10 mouse cellular contexts compared by ENCODE assay signal in the genomic region with DNA sequence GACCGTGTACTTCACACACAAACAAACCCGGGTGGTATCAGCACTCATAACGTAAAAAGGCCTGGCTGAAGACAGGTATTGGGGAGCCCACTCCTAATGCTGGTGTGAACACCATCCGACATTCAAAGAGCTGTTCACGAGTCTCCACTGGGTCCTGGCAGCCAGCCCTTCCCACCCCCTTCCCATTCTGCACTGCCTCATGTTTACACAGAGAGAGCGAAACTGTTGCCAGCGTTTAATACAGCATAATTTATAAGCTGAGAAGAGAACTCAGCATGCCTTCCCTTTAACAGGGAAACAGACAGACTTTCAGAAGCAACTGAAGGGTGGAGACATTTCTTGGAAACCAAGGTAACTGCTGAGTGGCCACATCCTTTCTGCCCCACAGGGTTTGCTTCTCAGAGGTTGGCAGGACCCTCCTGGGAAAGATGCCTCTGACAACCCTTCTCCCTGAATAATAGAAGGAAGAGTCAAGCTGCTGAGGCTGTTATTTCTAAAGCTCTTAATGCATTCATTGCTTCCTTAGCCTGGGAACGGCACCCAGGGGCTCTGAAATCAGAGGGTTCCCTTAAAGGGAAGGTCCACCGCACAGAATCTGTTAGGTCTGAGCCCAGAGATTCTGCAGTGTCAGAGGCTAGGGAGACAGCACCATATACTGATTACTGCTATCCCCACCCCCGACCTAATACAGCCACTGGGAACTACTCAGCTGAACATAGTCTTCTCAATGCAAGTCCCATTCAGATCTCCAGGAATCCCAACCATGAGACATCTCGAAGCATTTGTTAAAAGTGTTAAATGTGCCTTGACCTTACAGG.
DNase-seq lines count a peak whose midpoint lies in the region; ATAC-seq lines count a peak whose summit lies in the region.
"Had no signal": no experiment of that assay in that cellular context is flagged by ENCODE, and none has a peak within 500 bp of the region (broad histone marks: within the 10 kb centered on the region; RNA-seq: fewer than 3 reads in every experiment).

No protein-coding gene starts in this region.

- peak; percentile 92 for ATAC-seq in lung, embryonic 16.5 days (ENCODE audit: low read depth)
- ATAC-seq in stomach, embryonic 16.5 days (ENCODE audit: insufficient read depth, low FRiP score), result peak; percentile 66; the same call in 1 of the 2 replicates

- no peak overlapping the region for H3K4me3 ChIP-seq in lung, embryonic 16.5 days (ENCODE audit: low read length)
- no peak overlapping the region for H3K4me3 ChIP-seq in stomach, embryonic 16.5 days (replicated peaks; ENCODE audit: low read length)
- H3K4me3 ChIP-seq: embryonic facial prominence, embryonic 12.5 days had no signal

- no peaks in the 10 kb centered on the region for H3K36me3 ChIP-seq in lung, embryonic 16.5 days (ENCODE audit: control insufficient read depth, insufficient read depth, low read length)
- H3K36me3 ChIP-seq in stomach, embryonic 16.5 days (ENCODE audit: control insufficient read depth, insufficient read depth, low read length), result no peaks in the 10 kb centered on the region
- H3K36me3 ChIP-seq: embryonic facial prominence, embryonic 12.5 days had no signal

- peak; percentile 20 for DNase-seq in cerebellum, adult 11-12 months
- DNase-seq in cerebellum, adult 9-10 months, result no peak
- peak; percentile 12 for DNase-seq in right cerebral cortex, adult 18-20 months
- DNase-seq in right cerebral cortex, postnatal 25 days, result no peak
- DNase-seq in ovary, postnatal 10 days (ENCODE audit: low spot score), result no peak
- no peak for DNase-seq in T-cell, adult 2 months (ENCODE audit: low spot score)
- DNase-seq: spleen, adult 18-20 months had no signal

- H3K27me3 ChIP-seq in lung, embryonic 16.5 days (ENCODE audit: control insufficient read depth, insufficient read depth, low read depth, low read length), result no peaks in the 10 kb centered on the region
- H3K27me3 ChIP-seq in stomach, embryonic 16.5 days (ENCODE audit: control insufficient read depth, insufficient read depth, low read length), result no peaks in the 10 kb centered on the region
- H3K27me3 ChIP-seq: embryonic facial prominence, embryonic 12.5 days had no signal

- H3K9me3 ChIP-seq in lung, embryonic 16.5 days (ENCODE audit: control insufficient read depth, low read length), result no peaks in the 10 kb centered on the region
- no peaks in the 10 kb centered on the region for H3K9me3 ChIP-seq in stomach, embryonic 16.5 days (replicated peaks; ENCODE audit: control insufficient read depth, low read length)
- H3K9me3 ChIP-seq: embryonic facial prominence, embryonic 12.5 days had no signal

- H3K4me1 ChIP-seq in lung, embryonic 16.5 days (replicated peaks; ENCODE audit: control insufficient read depth, insufficient read depth, low read length), result peaks cover 13% of the 10 kb centered on the region
- H3K4me1 ChIP-seq in stomach, embryonic 16.5 days (ENCODE audit: control insufficient read depth, insufficient read depth, low read length), result peaks cover 6% of the 10 kb centered on the region; the same call in 1 of the 2 replicates

- H3K9ac ChIP-seq in lung, embryonic 16.5 days (ENCODE audit: low read length), result no peak overlapping the region
- 0 out of 2 replicates have a peak overlapping the region, but pooled peaks have one; percentile 29 for H3K9ac ChIP-seq in stomach, embryonic 16.5 days (ENCODE audit: low read length)
- H3K9ac ChIP-seq: embryonic facial prominence, embryonic 12.5 days had no signal

- 33% methylated on average over 11 of the region's 11 CpGs for WGBS in lung, embryonic 16.5 days
- WGBS in stomach, embryonic 16.5 days, result 44% methylated on average over 11 of the region's 11 CpGs

- peak overlapping the region; percentile 70; the same call in 1 of the 2 replicates for H3K27ac ChIP-seq in lung, embryonic 16.5 days (ENCODE audit: low read length)
- H3K27ac ChIP-seq in stomach, embryonic 16.5 days (ENCODE audit: low read length), result peak overlapping the region; percentile 67
- H3K27ac ChIP-seq: embryonic facial prominence, embryonic 12.5 days had no signal

- peak overlapping the region; percentile 43 for H3K4me2 ChIP-seq in lung, embryonic 16.5 days (ENCODE audit: low read depth, low read length)
- H3K4me2 ChIP-seq in stomach, embryonic 16.5 days (ENCODE audit: low read depth, low read length), result peak overlapping the region; percentile 16; the same call in 1 of the 2 replicates
- H3K4me2 ChIP-seq: embryonic facial prominence, embryonic 12.5 days had no signal

Comparison
In these comparisons a context has a peak if more than half of its experiments do, and no peak if none do; other contexts are left out.
1. DNase-seq: peak in cerebellum, adult 11-12 months (single experiment) and right cerebral cortex, adult 18-20 months (single experiment); none in cerebellum, adult 9-10 months (single experiment), right cerebral cortex, postnatal 25 days (single experiment), ovary, postnatal 10 days (single experiment) and T-cell, adult 2 months (single experiment).